Mouse (Mus musculus): Measurements from ENCODE around the gene Csrnp1. TPM values are rescaled to one million over a fixed set of nuclear protein-coding genes. Genes with fewer than 3 reads are reported as not detected.

Gene Csrnp1
- polyA plus RNA-seq, 1 experiment, result 0.23 TPM

- Histone ChIP-seq H3K9me3 (ENCODE audit: control insufficient read depth, low read length) (no peaks in the 10 kb centered on the region), H3K27me3 (ENCODE audit: control insufficient read depth) (no peaks in the 10 kb centered on the region), H3K4me1 (ENCODE audit: control insufficient read depth) (no peaks in the 10 kb centered on the region), H3K4me3 (replicated peaks) (no peak overlapping the region), H3K36me3 (ENCODE audit: control insufficient read depth) (peaks cover 97% of the 10 kb centered on the region)
- TF ChIP-seq TAL1 (IDR thresholded peaks at IDR 0.05; ENCODE audit: low read length) (no peak), GATA1 (IDR thresholded peaks at IDR 0.05; ENCODE audit: low read length) (no peak)
Observed at GRCm38 (mm10) chr9:119926497-119926896, 58.0 kb downstream of the Csrnp1 start.

- Histone ChIP-seq H3K36me3 (ENCODE audit: control insufficient read depth) (peaks cover 97% of the 10 kb centered on the region), H3K9me3 (ENCODE audit: control insufficient read depth, low read length) (no peaks in the 10 kb centered on the region), H3K4me1 (ENCODE audit: control insufficient read depth) (no peaks in the 10 kb centered on the region), H3K27me3 (ENCODE audit: control insufficient read depth) (no peaks in the 10 kb centered on the region), H3K4me3 (replicated peaks) (no peak overlapping the region)
- no peak for TF ChIP-seq TAL1 (IDR thresholded peaks at IDR 0.05; ENCODE audit: low read length)
- no peak for TF ChIP-seq GATA1 (IDR thresholded peaks at IDR 0.05; ENCODE audit: low read length)
Observed at GRCm38 (mm10) chr9:119925729-119926128, 58.7 kb downstream of the Csrnp1 start.

- H3K36me3 ChIP-seq (ENCODE audit: control insufficient read depth), result peaks cover 97% of the 10 kb centered on the region
- TF ChIP-seq TAL1 (IDR thresholded peaks at IDR 0.05; ENCODE audit: low read length), result no peak
- TF ChIP-seq GATA1 (IDR thresholded peaks at IDR 0.05; ENCODE audit: low read length), result no peak
- no peaks in the 10 kb centered on the region for H3K27me3 ChIP-seq (ENCODE audit: control insufficient read depth)
- no peaks in the 10 kb centered on the region for H3K4me1 ChIP-seq (ENCODE audit: control insufficient read depth)
- no peaks in the 10 kb centered on the region for H3K9me3 ChIP-seq (ENCODE audit: control insufficient read depth, low read length)
- no peak overlapping the region for H3K4me3 ChIP-seq (replicated peaks)
Observed at GRCm38 (mm10) chr9:119925120-119925657, 59.3 kb downstream of the Csrnp1 start.

GRCm38 (mm10) chr9:119923462-119923861, 61.0 kb downstream of the Csrnp1 start:
- no peaks in the 10 kb centered on the region for H3K27me3 ChIP-seq (ENCODE audit: control insufficient read depth)
- no peak overlapping the region for H3K4me3 ChIP-seq (replicated peaks)

More at GRCm38 (mm10) chr9:119923462-119923861, 61.0 kb downstream of the Csrnp1 start:
- no peaks in the 10 kb centered on the region for H3K9me3 ChIP-seq (ENCODE audit: control insufficient read depth, low read length)
- peaks cover 96% of the 10 kb centered on the region for H3K36me3 ChIP-seq (ENCODE audit: control insufficient read depth)
- H3K4me1 ChIP-seq (ENCODE audit: control insufficient read depth), result no peaks in the 10 kb centered on the region
- TF ChIP-seq TAL1 (IDR thresholded peaks at IDR 0.05; ENCODE audit: low read length) (no peak), GATA1 (IDR thresholded peaks at IDR 0.05; ENCODE audit: low read length) (no peak)

Other genes with a start within 250 kb of the Csrnp1 start
- not detected in 2 replicates for gene Scn11a, start 159.2 kb downstream of the Csrnp1 start, polyA plus RNA-seq (2012)
- gene Wdr48, start 89.8 kb downstream of the Csrnp1 start, polyA plus RNA-seq (2012), result 1.3 and 1.4 TPM in 2 replicates
- gene Gorasp1, start 47.1 kb downstream of the Csrnp1 start, polyA plus RNA-seq (2012), result 0.49 and 0.59 TPM in 2 replicates
- not detected in 2 replicates for gene Ttc21a, start 47.1 kb downstream of the Csrnp1 start, polyA plus RNA-seq (2012)
- not detected in 2 replicates for gene Xirp1, start 38.9 kb upstream of the Csrnp1 start, polyA plus RNA-seq (2012)
- 0.01 TPM in 2 replicates for gene Cx3cr1, start 85.2 kb upstream of the Csrnp1 start, polyA plus RNA-seq (2012)
- gene Ccr8, start 107.5 kb upstream of the Csrnp1 start, polyA plus RNA-seq (2012), result not detected in 2 replicates
- 22.5 and 36.0 TPM in 2 replicates for gene Slc25a38, start 125.7 kb upstream of the Csrnp1 start, polyA plus RNA-seq (2012)
- gene Rpsa, start 143.0 kb upstream of the Csrnp1 start, polyA plus RNA-seq (2012), result 245 and 656 TPM in 2 replicates
- gene Mobp, start 165.0 kb upstream of the Csrnp1 start, polyA plus RNA-seq (2012), result 0.03 TPM in 1 of 2 replicates, not detected in the other

Data from erythroblast, embryonic 14.5 days (primary cell).